Mouse (Mus musculus): ENCODE data around the gene Ppp1r10. TPM values are rescaled to one million over a fixed set of nuclear protein-coding genes. Genes with fewer than 3 reads are reported as not detected.

The Ppp1r10 gene
- total RNA-seq (2021) = 10 to 100 TPM; 75.1 to 76.5 TPM

- DNase-seq = peak; percentile 99
- intact Hi-C loops (cut with DNase I) = no loop called here
Observed at GRCm38 (mm10) chr17:35916297-35917142, at the start of gene Ppp1r10, which contains the start of gene Mrps18b. Gene Ppp1r10, plus strand, starts transcription at chr17:35916434. Gene Mrps18b, minus strand, starts transcription at chr17:35916389.

- intact Hi-C loops (cut with DNase I) = loop anchor here (2.0 kb wide), 1 partner anchor 32 kb away; no protein-coding TSS in a partner anchor
- DNase-seq = no peak
Observed at GRCm38 (mm10) chr17:35866911-35867890, 49.0 kb upstream of the Ppp1r10 start.

DNA sequence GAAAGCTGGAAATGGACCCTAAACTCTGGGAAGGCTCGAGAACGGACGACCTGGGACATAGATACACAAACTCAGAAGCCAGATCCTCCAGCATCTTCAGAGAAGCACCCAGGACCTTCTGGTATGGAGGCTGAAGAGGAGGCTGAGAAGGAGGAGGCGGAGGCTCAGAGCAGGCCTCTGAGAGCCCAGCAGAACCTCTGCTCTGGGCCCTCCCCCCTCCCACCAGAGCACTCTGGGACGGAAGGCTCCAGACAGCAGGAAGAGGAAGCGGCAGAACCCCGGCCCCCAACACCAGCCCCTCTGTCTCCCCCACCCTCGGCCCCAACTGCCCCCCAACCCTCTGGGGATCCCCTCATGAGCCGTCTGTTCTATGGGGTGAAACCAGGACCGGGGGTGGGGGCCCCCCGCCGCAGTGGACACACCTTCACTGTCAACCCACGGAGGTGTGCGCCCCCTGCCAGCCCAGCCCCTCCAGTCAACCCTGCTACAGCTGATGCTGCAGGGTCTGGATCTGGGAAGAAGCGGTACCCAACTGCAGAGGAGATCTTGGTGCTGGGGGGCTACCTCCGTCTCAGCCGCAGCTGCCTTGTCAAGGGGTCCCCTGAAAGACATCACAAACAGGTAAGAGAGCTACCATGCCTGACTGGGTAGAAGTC is 47.9 kb upstream of the Ppp1r10 start:
- intact Hi-C loops (cut with DNase I) = no loop called here
- DNase-seq = peak; percentile 31

DNA sequence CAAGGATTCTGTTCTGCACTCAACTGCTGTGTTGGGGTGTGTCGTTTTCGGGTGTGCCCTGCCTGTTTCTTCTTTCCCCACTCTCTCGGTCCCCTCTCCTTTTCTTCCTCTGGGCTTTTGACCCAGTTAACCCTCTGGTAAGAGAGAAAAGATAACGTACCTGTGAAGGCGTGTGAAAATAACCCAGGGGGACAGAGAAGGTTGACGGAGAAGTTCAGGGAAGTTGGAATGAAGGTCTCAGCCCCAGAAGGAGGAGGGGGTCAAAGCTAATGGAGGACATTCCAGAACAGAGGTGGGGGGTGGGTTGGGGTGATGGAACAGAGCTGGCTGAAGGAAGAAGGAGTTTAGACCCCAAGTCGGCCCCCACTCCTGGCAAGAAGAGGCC is 47.3 kb upstream of the Ppp1r10 start:
- no peak for DNase-seq
- intact Hi-C loops (cut with DNase I) = no loop called here

- intact Hi-C loops (cut with DNase I) = no loop called here
- DNase-seq = peak; percentile 26
Observed at GRCm38 (mm10) chr17:35869346-35870067, 46.7 kb upstream of the Ppp1r10 start.

- intact Hi-C loops (cut with DNase I) = no loop called here
Observed at GRCm38 (mm10) chr17:35870151-35870883, 45.9 kb upstream of the Ppp1r10 start.

GRCm38 (mm10) chr17:35870884-35871696 is 45.1 kb upstream of the Ppp1r10 start:
- intact Hi-C loops (cut with DNase I) = no loop called here
- DNase-seq = peak; percentile 36

More at GRCm38 (mm10) chr17:35870151-35870883, 45.9 kb upstream of the Ppp1r10 start:
- DNase-seq = no peak

GRCm38 (mm10) chr17:35873774-35874519 is 42.3 kb upstream of the Ppp1r10 start:
- intact Hi-C loops (cut with DNase I) = loop anchor here (2.0 kb wide), 1 partner anchor 43 kb away; no protein-coding TSS in a partner anchor
- DNase-seq = peak; percentile 89

DNA sequence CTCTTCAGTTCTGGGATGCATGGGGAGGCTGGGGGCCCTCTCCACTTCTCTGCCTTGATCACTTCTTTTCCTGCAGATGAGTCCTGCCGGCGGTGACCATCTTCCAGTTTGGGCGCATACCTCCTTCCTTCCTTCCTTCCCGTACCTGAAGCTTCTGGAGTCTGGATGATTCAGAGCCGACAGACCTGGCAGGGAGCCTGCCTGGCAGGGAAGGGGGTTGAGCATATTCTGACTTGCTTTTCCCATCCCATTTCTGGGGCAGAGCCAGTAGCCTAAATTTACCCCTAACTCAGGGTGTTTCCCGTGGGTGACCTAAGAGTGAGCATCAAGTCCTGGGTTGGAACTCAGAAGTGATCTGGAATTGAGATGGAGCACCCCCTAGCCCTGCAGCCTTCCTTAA is 41.5 kb upstream of the Ppp1r10 start:
- intact Hi-C loops (cut with DNase I) = no loop called here
- no peak for DNase-seq

DNA sequence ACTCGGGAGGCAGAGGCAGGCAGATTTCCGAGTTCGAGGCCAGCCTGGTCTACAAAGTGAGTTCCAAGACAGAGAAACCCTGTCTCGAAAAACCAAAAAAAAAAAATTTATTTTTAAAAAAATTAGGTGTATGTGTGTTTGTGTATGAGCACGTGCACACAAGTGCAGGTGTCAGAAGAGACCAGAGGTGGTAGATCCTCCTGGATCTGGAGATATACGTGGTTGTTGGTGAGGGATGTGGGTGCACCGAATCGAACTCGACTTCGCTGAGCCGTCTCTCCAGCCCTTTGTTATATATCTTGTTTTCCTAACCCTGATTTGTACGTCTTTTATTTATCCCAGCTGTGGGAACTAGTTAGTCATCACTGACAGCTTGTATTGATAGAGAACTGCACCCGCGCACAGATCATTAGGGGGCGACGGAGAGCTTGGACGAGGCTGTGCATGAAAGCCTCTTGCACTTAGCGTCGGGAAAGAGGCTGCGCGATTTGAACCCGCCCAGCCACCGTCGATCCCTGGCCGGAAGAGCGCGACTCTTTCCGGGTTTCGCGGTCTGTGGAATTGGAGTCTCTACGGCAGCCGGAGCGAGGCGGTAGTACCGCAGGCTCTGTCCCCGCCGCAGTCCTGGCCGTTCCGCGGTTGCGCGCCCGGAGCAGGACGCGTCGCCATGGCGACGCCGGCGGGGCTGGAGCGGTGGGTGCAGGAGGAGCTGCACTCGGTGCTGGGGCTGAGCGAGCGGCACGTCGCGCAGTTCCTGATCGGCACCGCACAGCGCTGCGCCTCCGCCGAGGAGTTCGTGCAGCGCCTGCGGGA is 36.8 kb upstream of the Ppp1r10 start, which contains the start of gene Dhx16:
TSS of gene Dhx16 (plus strand) at position 575 of the 813 bp plus-strand sequence.
- DNase-seq = peak; percentile 96
- intact Hi-C loops (cut with DNase I) = no loop called here

DNA sequence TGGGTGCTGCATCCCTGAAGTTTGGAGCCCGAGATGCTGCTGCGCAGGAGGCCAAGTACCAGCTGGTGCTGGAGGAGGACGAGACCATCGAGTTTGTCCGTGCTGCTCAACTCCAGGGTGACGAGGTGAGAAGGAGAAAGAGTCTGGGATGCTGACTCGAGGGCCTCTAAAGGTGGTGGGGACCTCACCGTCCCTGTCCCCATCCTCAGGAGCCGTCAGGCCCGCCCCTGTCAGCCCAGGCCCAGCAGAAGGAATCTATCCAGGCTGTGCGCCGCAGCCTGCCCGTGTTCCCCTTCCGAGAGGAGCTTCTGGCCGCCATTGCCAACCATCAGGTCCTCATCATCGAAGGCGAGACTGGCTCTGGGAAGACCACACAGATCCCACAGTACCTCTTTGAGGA is 33.3 kb upstream of the Ppp1r10 start:
- intact Hi-C loops (cut with DNase I) = no loop called here
- DNase-seq = no peak

- DNase-seq = no peak
- intact Hi-C loops (cut with DNase I) = no loop called here
Observed at GRCm38 (mm10) chr17:35883777-35884176, 32.5 kb upstream of the Ppp1r10 start.

GRCm38 (mm10) chr17:35887725-35888124 is 28.5 kb upstream of the Ppp1r10 start:
- intact Hi-C loops (cut with DNase I) = no loop called here
- no peak for DNase-seq

GRCm38 (mm10) chr17:35896781-35897643 is 19.2 kb upstream of the Ppp1r10 start, which contains the start of gene 2310061I04Rik:
Gene 2310061I04Rik, minus strand, starts transcription at chr17:35897431.
- intact Hi-C loops (cut with DNase I) = no loop called here

DNA sequence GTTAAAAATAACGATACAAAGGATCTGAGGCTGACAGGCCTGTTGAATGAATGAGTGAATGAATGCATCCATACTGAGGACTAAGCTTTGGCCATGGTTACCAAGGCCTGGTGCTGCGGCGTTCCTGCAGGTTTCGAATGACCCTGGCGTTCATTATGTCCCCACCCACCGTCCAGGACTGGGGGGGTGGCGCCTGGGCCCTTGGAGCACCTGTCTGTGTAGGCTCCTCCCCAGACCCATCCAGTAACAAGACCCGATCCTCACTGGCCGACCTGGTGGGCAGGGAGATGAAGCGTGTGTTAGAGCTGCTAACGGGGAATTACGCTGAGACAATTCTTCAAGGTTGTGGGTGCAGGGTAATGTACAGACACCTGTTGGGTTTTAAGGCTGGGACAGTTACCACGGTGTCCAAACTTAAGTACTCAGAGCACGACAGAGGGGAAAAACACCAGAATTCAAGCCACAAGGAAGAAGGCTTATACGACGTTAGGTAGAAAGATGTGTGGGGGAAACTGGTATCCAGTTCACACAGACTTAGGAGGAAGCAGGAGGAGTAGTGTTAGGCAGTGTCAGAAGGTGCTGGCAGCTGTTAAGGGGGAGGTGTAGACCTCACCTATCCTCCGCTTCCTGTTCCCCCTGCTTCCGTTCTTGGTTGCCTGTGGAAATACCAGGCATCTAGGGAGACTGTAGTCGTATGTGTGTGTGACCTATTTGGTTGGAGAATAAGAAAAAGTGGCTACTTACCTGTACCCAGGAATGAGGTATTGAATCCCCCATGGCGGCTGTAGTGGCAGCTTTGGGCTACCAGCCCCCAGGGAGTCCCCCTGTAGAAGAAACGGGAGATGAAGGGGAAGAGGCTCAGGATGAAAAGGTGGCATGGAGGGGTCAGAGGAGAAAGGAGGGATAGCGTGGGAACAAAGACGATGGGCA is 18.3 kb upstream of the Ppp1r10 start:
- DNase-seq = peak; percentile 34
- intact Hi-C loops (cut with DNase I) = no loop called here

More at GRCm38 (mm10) chr17:35896781-35897643, 19.2 kb upstream of the Ppp1r10 start, which contains the start of gene 2310061I04Rik:
- DNase-seq = peak; percentile 94
